Mouse (Mus musculus) forebrain, embryonic 13.5 days (tissue): Measurements from ENCODE around the gene Abcb11. TPM values are rescaled to one million over a fixed set of nuclear protein-coding genes. Genes with fewer than 3 reads are reported as not detected.

Source experiments
- polyA plus RNA-seq: library from polyadenylated mRNA; unstranded; fragments of >200 nt; fragmentation: Nextera tagmentation; extraction: Ambion mirVana; gene quantifications from 2 replicates; pipeline ENCODE4 v1.2.1, GENCODE M21; 2015

Abcb11 gene
- polyA plus RNA-seq, 1 experiment from 2014 or later = not detected

Other genes starting within 250 kb of the Abcb11 start
- 0.53 and 0.96 TPM in 2 replicates for gene Nostrin, start 206.8 kb downstream of the Abcb11 start, polyA plus RNA-seq
- gene Spc25, start 136.4 kb downstream of the Abcb11 start, polyA plus RNA-seq = 201 and 226 TPM in 2 replicates
- gene G6pc2, start 131.5 kb downstream of the Abcb11 start, polyA plus RNA-seq = not detected in 2 replicates
- not detected in 2 replicates for gene Dhrs9, start 37.8 kb upstream of the Abcb11 start, polyA plus RNA-seq
- 0.75 and 1.1 TPM in 2 replicates for gene Lrp2, start 243.4 kb upstream of the Abcb11 start, polyA plus RNA-seq